Mouse (Mus musculus) myocyte (in vitro differentiated cells): ENCODE data around the gene Zfp932. TPM values are rescaled to one million over a fixed set of nuclear protein-coding genes. Genes with fewer than 3 reads are reported as not detected.
"Not testable (repeated sequence)": the region's sequence is repeated elsewhere in the genome, so short reads cannot be mapped to it uniquely, and the experiment has no call there.

Experiments used
- H3K27me3 ChIP-seq: one replicate; pipeline ENCODE4 v1.6.1; 2011; ENCODE audit not compliant: control insufficient read depth, insufficient read depth, insufficient read length
- H3K36me3 ChIP-seq: one replicate; pipeline ENCODE4 v1.6.1; 2011; ENCODE audit not compliant: control insufficient read depth, insufficient read depth
- H3K4me2 ChIP-seq: one replicate; pipeline ENCODE4 v1.6.1; 2011; ENCODE audit warnings: low read depth, control low read depth
- H3K4me3 ChIP-seq: one replicate; pipeline ENCODE4 v1.5.1; 2011; ENCODE audit warnings: mild to moderate bottlenecking, control low read depth, moderate library complexity
- H3K79me2 ChIP-seq: one replicate; pipeline ENCODE4 v1.6.1; 2011; ENCODE audit not compliant: control insufficient read depth, insufficient read depth
- H3ac ChIP-seq: one replicate; pipeline ENCODE4 v1.6.1; 2011; ENCODE audit not compliant: control insufficient read depth, insufficient read length
- E2F4 ChIP-seq: IDR thresholded peaks from one replicate; pipeline ENCODE4 v1.6.1; 2011; ENCODE audit warnings: mild to moderate bottlenecking, control low read depth, moderate library complexity; ENCODE audit not compliant: insufficient read depth
- MAX ChIP-seq: IDR thresholded peaks from one replicate; pipeline ENCODE4 v1.6.1; 2011; ENCODE audit warnings: low read depth, mild to moderate bottlenecking, control low read depth
- MYOD1 ChIP-seq, 3 experiments: IDR thresholded peaks; one replicate each; pipeline ENCODE4 v1.6.1; 2011; ENCODE audit warnings: control low read depth in 2 of 3, low read depth in 2 of 3, mild to moderate bottlenecking in 2 of 3, moderate library complexity in 1 of 3; ENCODE audit not compliant: insufficient read length in 2 of 3, control insufficient read depth in 1 of 3
- MYOG ChIP-seq, 3 experiments: IDR thresholded peaks; one replicate each; pipeline ENCODE4 v1.6.1; 2011; ENCODE audit warnings: control low read depth in 2 of 3, low read depth in 2 of 3, mild to moderate bottlenecking in 2 of 3; ENCODE audit not compliant: insufficient read length in 2 of 3, control insufficient read depth in 1 of 3, insufficient read depth in 1 of 3
- POLR2A ChIP-seq: IDR thresholded peaks from one replicate; pipeline ENCODE4 v1.6.1; 2011; ENCODE audit warnings: low read depth, mild to moderate bottlenecking, control low read depth, moderate library complexity; ENCODE audit not compliant: insufficient read length
- POLR2AphosphoS2 ChIP-seq: IDR thresholded peaks from one replicate; pipeline ENCODE4 v1.6.1; 2011; ENCODE audit warnings: low read depth, control low read depth; ENCODE audit not compliant: insufficient read length
- REST ChIP-seq: IDR thresholded peaks from one replicate; pipeline ENCODE4 v1.6.1; 2011; ENCODE audit warnings: mild to moderate bottlenecking, control low read depth, moderate library complexity; ENCODE audit not compliant: insufficient read depth, insufficient read length
- SRF ChIP-seq: IDR thresholded peaks from one replicate; pipeline ENCODE4 v1.6.1; 2011; ENCODE audit warnings: low read depth; ENCODE audit not compliant: control insufficient read depth, insufficient read length
- TCF12 ChIP-seq: IDR thresholded peaks from one replicate; pipeline ENCODE4 v1.6.1; 2011; ENCODE audit warnings: mild to moderate bottlenecking, control low read depth; ENCODE audit not compliant: poor library complexity, insufficient read depth, severe bottlenecking
- TCF3 ChIP-seq: IDR thresholded peaks from one replicate; pipeline ENCODE4 v1.6.1; 2011; ENCODE audit warnings: low read depth, control low read depth; ENCODE audit not compliant: insufficient read length
- USF1 ChIP-seq: IDR thresholded peaks from one replicate; pipeline ENCODE4 v1.6.1; 2011; ENCODE audit warnings: low read depth, mild to moderate bottlenecking, control low read depth, moderate library complexity
- polyA plus RNA-seq: library from polyadenylated mRNA; unstranded; fragments of >200 nt; fragmentation: generic; extraction: Trizol; gene quantifications from one replicate; pipeline ENCODE4 v1.2.1, GENCODE M21; 2012; ENCODE audit warnings: missing spikeins

The Zfp932 gene
- polyA plus RNA-seq, result 6.3 TPM

GRCm38 (mm10) chr5:109996026-109996937, at the start of gene Zfp932:
Zfp932 (plus strand) TSS chr5:109996521.
- not testable (repeated sequence) for H3ac ChIP-seq, H3K36me3 ChIP-seq, H3K27me3 ChIP-seq, H3K79me2 ChIP-seq
- Histone ChIP-seq H3K4me2 (peak within 1 kb of the TSS; percentile 86), H3K4me3 (peak within 1 kb of the TSS; percentile 40)
- TF ChIP-seq POLR2A (peak; percentile 34), E2F4 (peak; percentile 12)

- Histone ChIP-seq H3K27me3 (no peaks in the 10 kb centered on the region), H3K36me3 (no peaks in the 10 kb centered on the region), H3K79me2 (no peaks in the 10 kb centered on the region), H3ac (no peak overlapping the region), H3K4me2 (no peak overlapping the region), H3K4me3 (no peak overlapping the region)
- TF ChIP-seq REST (no peak), TCF12 (no peak), MYOG (IDR thresholded peaks at IDR 0.05; ENCODE audit: control insufficient read depth in 1 of 3, insufficient read depth in 1 of 3, insufficient read length in 2 of 3, low read depth in 2 of 3) (no peak)
Observed at GRCm38 (mm10) chr5:109950281-109950680, 46.0 kb upstream of the Zfp932 start.

GRCm38 (mm10) chr5:109980743-109981142, 15.6 kb upstream of the Zfp932 start:
- H3K79me2 ChIP-seq, H3ac ChIP-seq, H3K4me2 ChIP-seq, H3K4me3 ChIP-seq, H3K36me3 ChIP-seq, H3K27me3 ChIP-seq: not testable (repeated sequence)

- H3K4me2 ChIP-seq, H3K4me3 ChIP-seq, H3K27me3 ChIP-seq, H3ac ChIP-seq, H3K36me3 ChIP-seq, H3K79me2 ChIP-seq: not testable (repeated sequence)
Observed at GRCm38 (mm10) chr5:109995461-109995860, 860 bp upstream of the Zfp932 start.

GRCm38 (mm10) chr5:110015775-110016174, 19.5 kb downstream of the Zfp932 start:
- not testable (repeated sequence) for H3K79me2 ChIP-seq, H3K4me3 ChIP-seq, H3ac ChIP-seq, H3K27me3 ChIP-seq, H3K4me2 ChIP-seq, H3K36me3 ChIP-seq

GRCm38 (mm10) chr5:110023273-110023672, 27.0 kb downstream of the Zfp932 start:
- Histone ChIP-seq H3K79me2 (no peaks in the 10 kb centered on the region), H3K27me3 (no peaks in the 10 kb centered on the region), H3K4me3 (no peak overlapping the region), H3ac (no peak overlapping the region), H3K36me3 (no peaks in the 10 kb centered on the region), H3K4me2 (no peak overlapping the region)
- no peak for TF ChIP-seq USF1
- no peak for TF ChIP-seq E2F4
- no peak for TF ChIP-seq REST
- no peak for TF ChIP-seq MAX
- no peak for TF ChIP-seq MYOG (IDR thresholded peaks at IDR 0.05; ENCODE audit: control insufficient read depth in 1 of 3, insufficient read depth in 1 of 3, insufficient read length in 2 of 3, low read depth in 2 of 3)
- no peak for TF ChIP-seq SRF
- TF ChIP-seq MYOD1 (IDR thresholded peaks at IDR 0.05; ENCODE audit: control insufficient read depth in 1 of 3, insufficient read length in 2 of 3, low read depth in 2 of 3), result no peak
- no peak for TF ChIP-seq POLR2AphosphoS2
- TF ChIP-seq POLR2A, result no peak
- no peak for TF ChIP-seq TCF3

- H3K79me2 ChIP-seq, H3ac ChIP-seq, H3K27me3 ChIP-seq, H3K4me3 ChIP-seq, H3K4me2 ChIP-seq, H3K36me3 ChIP-seq: not testable (repeated sequence)
Observed at GRCm38 (mm10) chr5:110023694-110024427, 27.5 kb downstream of the Zfp932 start.
